Mouse (Mus musculus) gastrocnemius, adult 18-20 months (tissue): ENCODE measurements around the gene Fbln2. TPM values are rescaled to one million over a fixed set of nuclear protein-coding genes. Genes with fewer than 3 reads are reported as not detected.

Source experiments
- DNase-seq: peaks from one replicate; pipeline ENCODE4 v3.0.0; 2021; ENCODE audit warnings: low spot score
- total RNA-seq, 2 experiments: library from RNA; stranded (reverse); gene quantifications; 2 replicates each; pipeline ENCODE4 v1.2.3; 2021

The Fbln2 gene
- total RNA-seq, 2 experiments from 2014 or later: 40.1 to 51.6 TPM

DNA sequence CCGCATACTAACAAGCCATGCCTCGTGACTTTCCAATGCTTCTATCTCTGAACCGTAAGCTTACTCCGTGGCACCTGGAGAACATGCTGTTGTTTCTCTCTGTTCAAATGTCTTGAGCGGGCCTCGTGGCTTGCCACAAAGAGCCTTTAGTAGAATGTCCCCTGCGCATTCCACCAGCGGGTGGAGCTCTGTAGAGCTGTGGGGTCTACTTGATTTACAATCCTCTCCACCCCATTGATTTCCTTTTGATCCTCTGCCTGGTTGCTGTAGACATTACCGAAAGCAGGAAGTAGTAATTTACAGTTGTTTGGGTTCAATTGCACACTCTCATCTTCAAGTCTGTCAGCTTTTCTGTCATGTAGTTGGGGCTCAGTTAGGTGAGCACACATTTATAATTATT is 100.2 kb downstream of the Fbln2 start:
- DNase-seq: no peak

Other genes with a start within 250 kb of the Fbln2 start
- 100 to 1,000 TPM; 107 to 124 TPM for gene Iqsec1, start 223.8 kb upstream of the Fbln2 start, total RNA-seq
- 10 to 100 TPM; 18.4 to 22.1 TPM for gene Nup210, start 95.6 kb upstream of the Fbln2 start, total RNA-seq
- 1 to 10 TPM; 6.7 to 7.2 TPM for gene Hdac11, start 55.8 kb upstream of the Fbln2 start, total RNA-seq
- gene Wnt7a, start 198.9 kb downstream of the Fbln2 start, total RNA-seq: not detected